Mouse (Mus musculus) bone marrow macrophage, adult 2 months (primary cell): Measurements from ENCODE around the gene Heg1.

ENCODE experiments used
- CTCF ChIP-seq: IDR thresholded peaks from 2 replicates; pipeline ENCODE4 v1.5.1; 2012; ENCODE audit warnings: low read depth, mild to moderate bottlenecking, low read length, moderate library complexity
- POLR2A ChIP-seq: IDR thresholded peaks from 2 replicates; pipeline ENCODE4 v1.6.1; 2012; ENCODE audit warnings: mild to moderate bottlenecking, low read depth, low read length, borderline replicate concordance

- TF ChIP-seq CTCF (no peak), POLR2A (no peak)
Measured at GRCm38 (mm10) chr16:33738949-33739719, 55.0 kb downstream of the Heg1 start.
